Mouse (Mus musculus) cerebellum, adult 2 months (tissue): ENCODE measurements around the gene Mmd. TPM values are rescaled to one million over a fixed set of nuclear protein-coding genes. Genes with fewer than 3 reads are reported as not detected.

Experiments
- DNase-seq, 2 experiments: peaks; one replicate each; pipeline ENCODE4 v3.0.0; 2021
- H3K27ac ChIP-seq: fragments of 200-500 bp; 2 replicates; pipeline ENCODE4 v1.5.1; 2012; ENCODE audit warnings: low read length, control low read depth, inconsistent platforms; ENCODE audit not compliant: insufficient read depth
- H3K27me3 ChIP-seq: fragments of 200-500 bp; 2 replicates; pipeline ENCODE4 v1.6.1; 2012; ENCODE audit warnings: inconsistent platforms, mild to moderate bottlenecking, low read length, moderate library complexity; ENCODE audit not compliant: control insufficient read depth, insufficient read depth
- H3K4me1 ChIP-seq: fragments of 200-500 bp; 2 replicates; pipeline ENCODE4 v1.6.1; 2011; ENCODE audit warnings: low read length; ENCODE audit not compliant: control insufficient read depth, insufficient read depth
- H3K4me3 ChIP-seq: fragments of 200-500 bp; replicated peaks from 2 replicates; pipeline ENCODE3; 2011; ENCODE audit warnings: mild to moderate bottlenecking, low read depth, low read length, control low read depth; ENCODE audit not compliant: insufficient read depth
- CTCF ChIP-seq: fragments of 200-500 bp; IDR thresholded peaks from 2 replicates; pipeline ENCODE4 v1.5.1; 2011; ENCODE audit warnings: low read depth, mild to moderate bottlenecking, control low read depth, low read length, moderate library complexity, borderline replicate concordance; ENCODE audit not compliant: insufficient read depth
- POLR2A ChIP-seq: fragments of 200-500 bp; IDR thresholded peaks from 2 replicates; pipeline ENCODE4 v1.6.1; 2011; ENCODE audit warnings: low read length, control low read depth, borderline replicate concordance; ENCODE audit not compliant: insufficient read depth
- WGBS: fragments of 180-500 bp; shearing (Covaris S2); methylation state at CpG from one replicate; pipeline ENCODE4 v1.1.7; 2018; 5-methylcytosine and 5-hydroxymethylcytosine counted together
- polyA plus RNA-seq: library from polyadenylated mRNA; depleted of rRNA; stranded (reverse); fragments of >200 nt; gene quantifications from 2 replicates; pipeline ENCODE4 v1.2.3, GENCODE M21; 2012

Mmd gene
- polyA plus RNA-seq, 1 experiment, result 27.3 TPM

- TF ChIP-seq POLR2A (no peak), CTCF (no peak)
- WGBS, result 80% methylated on average over 7 of the region's 7 CpGs
- Histone ChIP-seq H3K27ac (no peak overlapping the region), H3K27me3 (no peaks in the 10 kb centered on the region), H3K4me3 (no peak overlapping the region), H3K4me1 (no peaks in the 10 kb centered on the region)
- DNase-seq, result no peak
Observed at GRCm38 (mm10) chr11:90250730-90251129, 1.5 kb downstream of the Mmd start.

GRCm38 (mm10) chr11:90251923-90252322, 2.7 kb downstream of the Mmd start:
- no peak for DNase-seq
- 52% methylated on average over 2 of the region's 2 CpGs for WGBS
- H3K27me3 ChIP-seq, result no peaks in the 10 kb centered on the region
- no peak overlapping the region for H3K27ac ChIP-seq
- no peaks in the 10 kb centered on the region for H3K4me1 ChIP-seq
- TF ChIP-seq CTCF (no peak), POLR2A (no peak)
- no peak overlapping the region for H3K4me3 ChIP-seq

- Histone ChIP-seq H3K27ac (no peak overlapping the region), H3K27me3 (no peaks in the 10 kb centered on the region), H3K4me1 (no peaks in the 10 kb centered on the region), H3K4me3 (no peak overlapping the region)
- TF ChIP-seq POLR2A (no peak), CTCF (no peak)
- no peak for DNase-seq
- WGBS, result 19% methylated on average over 8 of the region's 8 CpGs
Observed at GRCm38 (mm10) chr11:90252366-90252765, 3.1 kb downstream of the Mmd start.

GRCm38 (mm10) chr11:90254536-90254935, 5.3 kb downstream of the Mmd start:
- TF ChIP-seq CTCF (no peak), POLR2A (no peak)
- no peak overlapping the region for H3K27ac ChIP-seq
- H3K4me1 ChIP-seq, result no peaks in the 10 kb centered on the region
- WGBS, result 91% methylated on average over 3 of the region's 3 CpGs
- H3K4me3 ChIP-seq, result no peak overlapping the region
- no peaks in the 10 kb centered on the region for H3K27me3 ChIP-seq
- DNase-seq, result no peak

- DNase-seq, result no peak
- Histone ChIP-seq H3K4me1 (no peaks in the 10 kb centered on the region), H3K27me3 (no peaks in the 10 kb centered on the region), H3K4me3 (no peak overlapping the region), H3K27ac (no peak overlapping the region)
- whole genome bisulfite sequencing, result 88% methylated on average over 6 of the region's 6 CpGs
- no peak for TF ChIP-seq CTCF
- TF ChIP-seq POLR2A, result no peak
Observed at GRCm38 (mm10) chr11:90255687-90256086, 6.4 kb downstream of the Mmd start.

GRCm38 (mm10) chr11:90256833-90257525, 7.7 kb downstream of the Mmd start:
- TF ChIP-seq POLR2A (no peak), CTCF (no peak)
- DNase-seq, result no peak
- no peak overlapping the region for H3K27ac ChIP-seq
- no peaks in the 10 kb centered on the region for H3K4me1 ChIP-seq
- H3K4me3 ChIP-seq, result no peak overlapping the region
- 93% methylated on average over 16 of the region's 16 CpGs for WGBS
- no peaks in the 10 kb centered on the region for H3K27me3 ChIP-seq

GRCm38 (mm10) chr11:90258321-90258927, 9.2 kb downstream of the Mmd start:
- Histone ChIP-seq H3K4me1 (no peaks in the 10 kb centered on the region), H3K27ac (no peak overlapping the region), H3K4me3 (no peak overlapping the region), H3K27me3 (no peaks in the 10 kb centered on the region)
- no peak for DNase-seq
- TF ChIP-seq POLR2A, result no peak
- no peak for TF ChIP-seq CTCF
- 74% methylated on average over 10 of the region's 10 CpGs for WGBS

GRCm38 (mm10) chr11:90259071-90259470, 9.8 kb downstream of the Mmd start:
- no peak overlapping the region for H3K4me3 ChIP-seq
- TF ChIP-seq POLR2A, result no peak
- TF ChIP-seq CTCF, result no peak
- no peaks in the 10 kb centered on the region for H3K27me3 ChIP-seq
- H3K27ac ChIP-seq, result no peak overlapping the region
- WGBS, result 52% methylated on average over 4 of the region's 4 CpGs
- no peaks in the 10 kb centered on the region for H3K4me1 ChIP-seq
- no peak for DNase-seq
